Mouse (Mus musculus) frontal cortex, postnatal 25 days (tissue): ENCODE results near the gene 2310011J03Rik.

Experiments used
- DNase-seq, 2 experiments: peaks; one replicate each; pipeline ENCODE4 v3.0.0; 2022; ENCODE audit warnings: low spot score in 2 of 2

2310011J03Rik gene

DNA sequence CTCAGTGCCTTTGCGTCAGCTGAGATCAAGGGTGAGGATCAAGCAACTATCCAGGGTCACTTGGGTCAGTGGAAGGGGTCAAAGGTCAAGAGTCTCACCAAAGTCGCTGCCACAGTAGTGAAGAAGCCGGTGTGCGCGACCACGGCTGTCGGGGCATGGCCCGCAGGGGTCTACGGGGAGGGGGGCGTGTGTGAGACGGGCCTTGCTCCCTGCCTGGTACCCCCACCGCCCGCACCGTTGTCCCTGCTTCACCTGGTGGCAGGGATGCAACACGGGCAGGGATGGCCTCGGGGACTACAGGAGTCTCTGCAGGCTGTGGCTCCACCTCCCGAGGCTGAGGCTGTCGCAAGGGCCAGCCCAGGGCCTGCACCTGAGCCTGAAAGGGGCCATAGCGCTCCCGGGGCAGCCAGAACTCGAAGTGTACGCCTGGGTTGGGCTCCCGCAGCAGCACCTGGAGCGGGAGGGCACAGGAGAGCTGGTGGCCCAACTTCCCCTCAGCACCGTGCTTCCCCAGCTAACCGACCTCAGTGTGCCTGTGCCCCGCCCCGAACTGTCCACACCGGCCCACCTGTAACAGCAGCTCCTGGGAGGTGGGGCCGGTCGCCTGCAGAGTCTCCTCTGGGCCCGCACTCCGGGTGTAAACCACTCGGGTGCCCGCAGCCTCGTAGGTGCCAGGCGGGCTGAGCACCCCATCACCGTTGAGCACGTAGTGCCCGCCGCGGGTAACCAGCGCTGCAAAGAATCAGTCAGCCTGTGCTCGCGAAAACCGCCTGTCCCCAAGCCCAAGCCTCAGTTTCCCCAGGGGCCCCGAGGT lies 21.4 kb upstream of the 2310011J03Rik start:
- no peak for DNase-seq

GRCm38 (mm10) chr10:80341026-80341425 lies 20.7 kb upstream of the 2310011J03Rik start:
- no peak for DNase-seq

GRCm38 (mm10) chr10:80339941-80340750 lies 19.8 kb upstream of the 2310011J03Rik start:
- peak; percentile 85 to 89 for DNase-seq

- DNase-seq: no peak
Measured at GRCm38 (mm10) chr10:80336263-80336662, 15.9 kb upstream of the 2310011J03Rik start.

- DNase-seq: no peak
Measured at GRCm38 (mm10) chr10:80332525-80332989, 12.2 kb upstream of the 2310011J03Rik start.

GRCm38 (mm10) chr10:80331636-80332524 lies 11.5 kb upstream of the 2310011J03Rik start:
- DNase-seq: no peak

DNA sequence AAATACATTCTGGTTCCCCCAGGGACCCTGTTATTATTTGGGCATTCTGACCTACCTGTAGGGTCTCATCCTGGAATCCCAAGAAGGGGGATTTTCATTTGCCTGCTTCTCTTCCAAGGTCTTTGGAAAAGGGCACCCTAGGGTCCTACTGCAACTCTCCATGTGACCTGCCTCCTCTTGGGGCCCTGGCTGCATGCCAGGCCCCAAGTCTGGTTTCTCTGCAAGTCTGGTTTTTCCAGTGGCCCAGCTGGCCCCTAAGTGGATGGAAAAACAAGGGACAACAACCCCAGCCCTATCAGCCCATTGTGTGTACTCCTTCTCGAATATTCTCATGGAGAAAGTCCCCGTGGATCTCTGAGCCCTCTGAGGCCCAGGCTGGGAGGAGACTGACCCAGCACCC lies 10.6 kb upstream of the 2310011J03Rik start:
- DNase-seq: no peak

GRCm38 (mm10) chr10:80330084-80330483 lies 9.7 kb upstream of the 2310011J03Rik start:
- no peak for DNase-seq

DNA sequence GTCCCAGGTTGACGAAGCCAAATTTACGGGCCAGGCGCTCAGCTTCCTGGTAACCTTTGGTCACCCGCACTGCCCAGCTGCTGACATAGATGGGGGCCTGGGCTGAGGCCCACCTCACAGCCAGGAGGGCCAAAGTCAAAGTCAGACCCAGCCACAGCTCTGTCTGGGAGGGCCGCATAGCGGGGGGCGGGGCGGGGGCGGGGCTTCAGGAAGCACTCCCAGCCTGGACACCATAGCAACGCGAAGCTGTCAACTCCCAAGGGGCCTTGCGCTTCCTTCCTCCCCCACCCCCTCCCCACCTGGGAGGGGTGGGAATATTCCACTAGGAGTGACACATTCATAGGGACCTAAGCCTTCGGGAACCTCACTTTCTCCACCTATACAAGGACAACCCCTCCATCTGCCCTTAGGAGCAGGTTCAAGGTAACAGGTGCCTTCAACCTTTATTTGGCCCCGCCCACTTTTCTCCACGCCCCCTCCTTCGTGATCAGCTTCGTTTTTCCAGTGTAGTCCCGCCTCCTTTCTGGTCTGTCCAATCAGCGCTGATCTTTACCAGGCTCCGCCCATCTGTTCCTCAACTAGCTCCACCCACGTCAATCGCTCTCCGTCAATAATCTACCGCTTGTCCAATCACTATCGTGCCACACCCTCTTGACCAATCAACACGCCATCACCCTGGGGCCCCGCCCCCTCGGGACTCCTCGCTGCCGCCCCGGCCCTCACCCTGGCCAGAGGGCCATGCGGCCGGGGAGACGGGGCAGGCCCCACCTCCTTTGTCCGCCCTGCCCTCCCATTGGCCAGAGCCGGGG lies 9.1 kb upstream of the 2310011J03Rik start, which contains the start of the genes Pcsk4 and Reep6:
TSS of gene Pcsk4 (minus strand) at position 226 of the 809 bp plus-strand sequence.
TSS of gene Reep6 (plus strand) at position 681 of the 809 bp plus-strand sequence.
- DNase-seq: peak; percentile 82 to 91

- DNase-seq: no peak
Measured at GRCm38 (mm10) chr10:80325045-80325444, 4.7 kb upstream of the 2310011J03Rik start.

- no peak for DNase-seq
Measured at GRCm38 (mm10) chr10:80324120-80325037, 4.0 kb upstream of the 2310011J03Rik start.

- DNase-seq: no peak
Measured at GRCm38 (mm10) chr10:80323261-80324119, 3.2 kb upstream of the 2310011J03Rik start.

DNA sequence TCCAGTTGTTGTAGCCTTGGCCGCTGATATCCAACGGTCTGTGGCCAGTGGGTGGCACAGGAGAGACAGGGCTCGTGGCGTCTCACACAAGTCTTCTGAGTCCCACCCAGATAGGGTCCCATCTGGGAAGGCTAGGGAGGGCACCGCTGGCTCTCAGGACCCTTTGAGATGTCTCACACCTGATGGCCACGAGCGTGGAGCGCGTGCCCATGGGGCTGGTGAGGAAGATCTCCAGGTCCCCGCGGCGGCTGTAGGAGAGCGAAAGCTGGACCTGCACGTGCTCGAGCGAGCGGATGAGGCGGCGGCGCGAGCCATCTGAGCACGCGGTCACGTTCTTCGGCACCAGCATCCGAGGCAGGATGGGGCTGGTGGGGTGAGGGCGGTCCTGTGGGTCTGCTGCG lies 2.5 kb upstream of the 2310011J03Rik start:
- no peak for DNase-seq

GRCm38 (mm10) chr10:80321670-80322581 lies 1.6 kb upstream of the 2310011J03Rik start:
- no peak for DNase-seq

DNA sequence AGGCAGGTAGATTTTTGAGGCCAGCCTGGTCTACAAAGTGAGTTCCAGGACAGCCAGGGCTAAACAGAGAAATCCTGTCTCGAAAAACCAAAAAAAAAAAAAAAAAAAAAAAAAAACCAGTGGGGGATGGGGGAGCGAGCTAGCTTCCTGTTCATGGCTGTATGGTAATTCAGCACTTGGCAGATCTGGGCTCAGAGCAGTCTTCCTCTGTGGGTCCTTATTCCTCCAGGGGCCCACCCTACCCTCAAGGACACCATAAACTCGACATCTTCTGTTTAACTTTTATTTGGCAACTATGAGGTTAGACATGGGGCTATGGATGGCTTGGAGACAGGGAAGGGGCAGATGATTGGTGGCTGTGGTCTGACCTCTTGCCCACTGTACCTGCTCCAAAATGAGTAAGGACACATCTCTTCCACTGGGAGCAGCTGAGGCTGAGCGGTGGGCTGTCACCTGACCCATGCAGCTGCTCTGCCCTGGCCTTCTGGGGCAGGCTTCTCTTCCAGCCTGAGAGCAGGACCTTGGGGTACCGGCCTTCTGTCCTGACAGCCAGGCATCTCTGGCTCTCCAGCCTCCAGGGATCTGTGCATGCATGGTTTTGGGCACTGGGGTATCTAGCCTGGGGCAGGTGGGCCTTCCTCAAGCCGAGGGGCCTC lies 805 bp upstream of the 2310011J03Rik start:
- DNase-seq: no peak

- no peak for DNase-seq
Measured at GRCm38 (mm10) chr10:80317011-80317410, 3.3 kb downstream of the 2310011J03Rik start.

- no peak for DNase-seq
Measured at GRCm38 (mm10) chr10:80316359-80316781, 4.0 kb downstream of the 2310011J03Rik start.
